Mouse (Mus musculus) erythroblast, embryonic 14.5 days (primary cell): Measurements from ENCODE around the gene Olfr520.

Experiments used
- GATA1 ChIP-seq: IDR thresholded peaks from 2 replicates; pipeline ENCODE4 v1.6.1; 2012; ENCODE audit warnings: low read length, inconsistent platforms, mixed read lengths
- TAL1 ChIP-seq: IDR thresholded peaks from 3 replicates; pipeline ENCODE4 v1.6.1; 2012; ENCODE audit warnings: low read length, inconsistent platforms, mixed read lengths

DNA sequence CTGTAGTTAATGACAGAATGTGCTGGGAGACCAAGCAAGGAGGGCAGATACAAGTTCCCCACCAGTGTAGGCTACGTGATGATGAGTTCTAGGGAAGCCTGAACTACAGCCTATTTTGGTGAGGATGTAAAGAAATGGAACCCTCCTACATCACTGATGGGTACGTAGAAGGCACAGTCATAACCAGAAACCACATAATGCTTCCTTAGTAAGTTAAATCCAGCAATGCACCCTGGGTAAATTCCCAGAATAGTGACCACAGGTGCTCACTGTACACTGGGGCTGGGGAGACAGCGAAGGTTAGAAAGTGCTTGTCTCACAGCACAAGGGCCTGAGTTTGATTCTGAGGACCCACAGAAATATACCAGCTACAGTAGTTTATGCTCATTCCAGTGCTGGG, 55.5 kb downstream of the Olfr520 start:
- no peak for TF ChIP-seq GATA1
- TF ChIP-seq TAL1: no peak
